In genomic region chr6:52305877-52306389, GRCm38 (mm10) we compare ENCODE assay signal across 8 mouse cellular contexts. TPM values are rescaled to one million over a fixed set of nuclear protein-coding genes. Genes with fewer than 3 reads are reported as not detected.
DNase-seq lines count a peak whose midpoint lies in the region; ATAC-seq and TF ChIP-seq lines count a peak whose summit lies in the region.

No protein-coding gene starts in this region.

- ATAC-seq in hindbrain, embryonic 14.5 days (ENCODE audit: low FRiP score), result peak; percentile 91

- peaks cover 0 to 15% of the 10 kb centered on the region in 2 experiments; a peak in 2 of 4 replicates for H3K4me1 ChIP-seq in CH12.LX (ENCODE audit: control insufficient read depth in 1 of 2, insufficient read depth in 2 of 2)
- 0 out of 2 replicates have a peak, but pooled peaks cover 4% of the 10 kb centered on the region for H3K4me1 ChIP-seq in hindbrain, embryonic 14.5 days (replicated peaks; ENCODE audit: control insufficient read depth, insufficient read depth, low read length)

- peak; percentile 84 for DNase-seq in CH12.LX (ENCODE audit: extremely low read depth)
- DNase-seq in brain, embryonic 14.5 days (ENCODE audit: low read depth), result peak; percentile 88
- DNase-seq in gastrocnemius, adult 18-20 months (ENCODE audit: low spot score), result peak; percentile 64
- peak; percentile 81 for DNase-seq in hindbrain, embryonic 14.5 days (ENCODE audit: low spot score)
- DNase-seq in left cerebral cortex, adult 11 months (ENCODE audit: low spot score), result peak; percentile 32
- DNase-seq in lung, postnatal 14 days, result peak; percentile 67
- peak; percentile 81 for DNase-seq in retina, postnatal 1 day
- DNase-seq in urinary bladder, postnatal 14 days (ENCODE audit: low spot score), result peak; percentile 72

- dilution Hi-C loops in CH12.LX (cut with MboI; ENCODE audit: extremely low pct_ligation_motif_present, extremely low pct_unique_long_range_greater_than_20kb, low sequenced_read_pairs), result no loop called here

- peaks cover 3% of the 10 kb centered on the region for H3K9me3 ChIP-seq in CH12.LX (replicated peaks; ENCODE audit: low read length)
- no peaks in the 10 kb centered on the region for H3K9me3 ChIP-seq in hindbrain, embryonic 14.5 days (ENCODE audit: control insufficient read depth, low read length)

- H3K27me3 ChIP-seq in CH12.LX (replicated peaks), result no peaks in the 10 kb centered on the region
- peaks cover 88% of the 10 kb centered on the region for H3K27me3 ChIP-seq in hindbrain, embryonic 14.5 days (ENCODE audit: control insufficient read depth, insufficient read depth, low read length)

- H3K79me2 ChIP-seq in CH12.LX (replicated peaks; ENCODE audit: control insufficient read depth, extremely low read depth, insufficient read depth, poor library complexity, severe bottlenecking), result no peaks in the 10 kb centered on the region

- in situ Hi-C loops in CH12.LX (cut with MboI; ENCODE audit: low pct_ligation_motif_present, low pct_unique_long_range_greater_than_20kb, low sequenced_read_pairs), result loop anchor here (10.0 kb wide), 1 partner anchor 529 kb away; no protein-coding TSS in a partner anchor

- TF ChIP-seq RAD21 in CH12.LX (IDR thresholded peaks at IDR 0.05; ENCODE audit: low read depth, low read length), result peak; percentile 89

- no peak overlapping the region for H3K27ac ChIP-seq in CH12.LX (ENCODE audit: insufficient read depth, low read depth)
- H3K27ac ChIP-seq in hindbrain, embryonic 14.5 days, result no peak overlapping the region

- peak overlapping the region; percentile 44 for H3K4me2 ChIP-seq in CH12.LX (ENCODE audit: insufficient read depth, low read depth, poor library complexity, severe bottlenecking)
- H3K4me2 ChIP-seq in hindbrain, embryonic 14.5 days (replicated peaks), result peak overlapping the region; percentile 72

- no peak for TF ChIP-seq POLR2A in CH12.LX (IDR thresholded peaks at IDR 0.05; ENCODE audit: low read depth, low read length)
- TF ChIP-seq POLR2A in brain, embryonic 14.5 days (IDR thresholded peaks at IDR 0.05; ENCODE audit: borderline replicate concordance, extremely low read depth, insufficient read depth, insufficient read length, poor library complexity, severe bottlenecking), result no peak

- TF ChIP-seq EP300 in CH12.LX (IDR thresholded peaks at IDR 0.05; ENCODE audit: low read length), result peak; percentile 39; the same call in 1 of the 2 replicates

- H3K9ac ChIP-seq in CH12.LX (ENCODE audit: insufficient read depth, low read depth), result no peak overlapping the region; the same call in 1 of the 2 replicates
- H3K9ac ChIP-seq in hindbrain, embryonic 14.5 days, result peak overlapping the region; percentile 54

- WGBS in hindbrain, embryonic 14.5 days, result 0% methylated on average over 29 of the region's 30 CpGs

- TF ChIP-seq CTCF in CH12.LX (conservative IDR thresholded peaks at IDR 0.05 in 1 of 2, IDR thresholded peaks at IDR 0.05 in 1 of 2; ENCODE audit: low read depth in 2 of 2, low read length in 2 of 2), result peak in 1 of 2 experiments; percentile 85; a peak in 2 of 4 replicates
- peak; percentile 70 for TF ChIP-seq CTCF in brain, embryonic 14.5 days (IDR thresholded peaks at IDR 0.05; ENCODE audit: borderline replicate concordance, extremely low read depth, insufficient read depth, insufficient read length)

- peak overlapping the region; percentile 26 to 52 (median 47) for H3K4me3 ChIP-seq in CH12.LX (replicated peaks in 1 of 3; ENCODE audit: low read depth in 2 of 3, low read length in 2 of 3, poor library complexity in 1 of 3)
- H3K4me3 ChIP-seq in hindbrain, embryonic 14.5 days (replicated peaks; ENCODE audit: low read length), result peak overlapping the region; percentile 39

- no peaks in the 10 kb centered on the region for H3K36me3 ChIP-seq in CH12.LX (replicated peaks in 1 of 2; ENCODE audit: control insufficient read depth in 1 of 2, insufficient read depth in 1 of 2, low read length in 1 of 2)
- H3K36me3 ChIP-seq in hindbrain, embryonic 14.5 days (replicated peaks; ENCODE audit: control insufficient read depth, insufficient read depth), result no peaks in the 10 kb centered on the region

TF ChIP-seq in CH12.LX, 34 proteins besides CTCF, POLR2A, EP300 and RAD21:
- TF ChIP-seq SMC3 (IDR thresholded peaks at IDR 0.05; ENCODE audit: low read depth, low read length), result peak; percentile 80
- no peak for TF ChIP-seq HCFC1 (IDR thresholded peaks at IDR 0.05; ENCODE audit: low read depth, low read length)
- no peak for TF ChIP-seq POLR2AphosphoS2 (IDR thresholded peaks at IDR 0.05; ENCODE audit: low read depth, low read length)
- TF ChIP-seq NELFE (IDR thresholded peaks at IDR 0.05; ENCODE audit: low read depth, low read length), result peak; percentile 41; the same call in 1 of the 2 replicates
- TF ChIP-seq MAFK (IDR thresholded peaks at IDR 0.05; ENCODE audit: insufficient replicate concordance, low read length), result no peak
- no peak for TF ChIP-seq TBP (conservative IDR thresholded peaks at IDR 0.05; ENCODE audit: low read depth, low read length)
- no peak for TF ChIP-seq PAX5 (IDR thresholded peaks at IDR 0.05; ENCODE audit: low read length)
- TF ChIP-seq UBTF (IDR thresholded peaks at IDR 0.05; ENCODE audit: low read depth, low read length), result no peak
- no peak for TF ChIP-seq JUND (conservative IDR thresholded peaks at IDR 0.05; ENCODE audit: low read depth, low read length)
- no peak for TF ChIP-seq NRF1 (IDR thresholded peaks at IDR 0.05; ENCODE audit: low read depth, low read length)
- peak; percentile 27; the same call in 1 of the 2 replicates for TF ChIP-seq CHD2 (IDR thresholded peaks at IDR 0.05; ENCODE audit: low read length)
- TF ChIP-seq GABPA (IDR thresholded peaks at IDR 0.05; ENCODE audit: insufficient replicate concordance, low read depth, low read length), result no peak
- TF ChIP-seq JUN (IDR thresholded peaks at IDR 0.05; ENCODE audit: insufficient read depth, low read depth, low read length), result no peak
- peak; percentile 68; the same call in 1 of the 2 replicates for TF ChIP-seq SIN3A (IDR thresholded peaks at IDR 0.05; ENCODE audit: low read length)
- peak; percentile 94 for TF ChIP-seq BHLHE40 (IDR thresholded peaks at IDR 0.05; ENCODE audit: low read depth, low read length)
- peak; percentile 60 for TF ChIP-seq ZC3H11A (IDR thresholded peaks at IDR 0.05; ENCODE audit: low read depth, low read length)
- TF ChIP-seq ELF1 (IDR thresholded peaks at IDR 0.05; ENCODE audit: low read depth, low read length), result peak; percentile 93
- TF ChIP-seq MEF2A (IDR thresholded peaks at IDR 0.05; ENCODE audit: borderline replicate concordance, low read depth, low read length), result peak; percentile 53; the same call in 1 of the 2 replicates
- no peak for TF ChIP-seq USF1 (IDR thresholded peaks at IDR 0.05; ENCODE audit: low read depth, low read length)
- TF ChIP-seq ZMIZ1 (IDR thresholded peaks at IDR 0.05; ENCODE audit: low read depth, low read length), result 0 out of 2 replicates have a peak, but pooled peaks have one; percentile 39
- 0 out of 2 replicates have a peak, but pooled peaks have one; percentile 34 for TF ChIP-seq KAT2A (IDR thresholded peaks at IDR 0.05; ENCODE audit: insufficient replicate concordance, low read length)
- no peak for TF ChIP-seq USF2 (conservative IDR thresholded peaks at IDR 0.05; ENCODE audit: low read depth, low read length)
- peak; percentile 41; the same call in 1 of the 2 replicates for TF ChIP-seq IRF4 (IDR thresholded peaks at IDR 0.05; ENCODE audit: low read depth, low read length)
- peak; percentile 44; the same call in 1 of the 2 replicates for TF ChIP-seq RCOR1 (conservative IDR thresholded peaks at IDR 0.05; ENCODE audit: low read depth, low read length)
- TF ChIP-seq ZNF384 (IDR thresholded peaks at IDR 0.05; ENCODE audit: low read depth, low read length), result 0 out of 2 replicates have a peak, but pooled peaks have one; percentile 17
- TF ChIP-seq ETS1 (conservative IDR thresholded peaks at IDR 0.05; ENCODE audit: low read depth, low read length), result peak; percentile 54
- TF ChIP-seq MAX (IDR thresholded peaks at IDR 0.05; ENCODE audit: low read length), result peak; percentile 65; the same call in 1 of the 2 replicates
- peak; percentile 72 for TF ChIP-seq TCF12 (IDR thresholded peaks at IDR 0.05; ENCODE audit: low read depth, low read length)
- TF ChIP-seq E2F4 (IDR thresholded peaks at IDR 0.05; ENCODE audit: insufficient replicate concordance, low read depth, low read length), result no peak
- TF ChIP-seq MXI1 (IDR thresholded peaks at IDR 0.05; ENCODE audit: low read depth, low read length), result peak; percentile 70
- no peak for TF ChIP-seq ZKSCAN1 (IDR thresholded peaks at IDR 0.05; ENCODE audit: borderline replicate concordance, low read depth, low read length)
- TF ChIP-seq MYC (IDR thresholded peaks at IDR 0.05; ENCODE audit: low read depth, low read length), result peak; percentile 31; the same call in 1 of the 2 replicates
- TF ChIP-seq MAZ (IDR thresholded peaks at IDR 0.05; ENCODE audit: low read depth, low read length), result 0 out of 2 replicates have a peak, but pooled peaks have one; percentile 67
- no peak for TF ChIP-seq CHD1 (IDR thresholded peaks at IDR 0.05; ENCODE audit: low read depth, low read length)

RNA-seq across cellular contexts. Expression of gene Evx1, which starts 7.4 kb away (rescaled TPM):
- total RNA-seq in CH12.LX (2012; rRNA removed) (not detected in 2 replicates), CH12.LX (2014; rRNA removed) (not detected in 2 replicates)
- polyA plus RNA-seq in CH12.LX (2012; ENCODE audit: insufficient read length, low read depth), result not detected in 2 replicates
- polyA plus RNA-seq in brain, embryonic 14.5 days (2012; rRNA removed), result 1.5 and 3.7 TPM in 2 replicates
- total RNA-seq in gastrocnemius, adult 18-20 months (2021), result not detected
- 3.4 and 4.1 TPM in 2 replicates for polyA plus RNA-seq in hindbrain, embryonic 14.5 days (2014; fragmentation: Nextera tagmentation; extraction: Ambion mirVana)

RNA-seq across cellular contexts. Expression of gene Hoxa13, which starts 45.3 kb away (rescaled TPM):
- total RNA-seq in CH12.LX (2012; rRNA removed) (not detected in 2 replicates), CH12.LX (2014; rRNA removed) (0.11 and 0.17 TPM in 2 replicates)
- polyA plus RNA-seq in CH12.LX (2012; ENCODE audit: insufficient read length, low read depth), result 0.10 TPM in 1 of 2 replicates, not detected in the other
- polyA plus RNA-seq in brain, embryonic 14.5 days (2012; rRNA removed), result 0.10 TPM in 1 of 2 replicates, not detected in the other
- total RNA-seq in gastrocnemius, adult 18-20 months (2021), result 1 to 10 TPM; 3.7 to 6.0 TPM
- not detected in 2 replicates for polyA plus RNA-seq in hindbrain, embryonic 14.5 days (2014; fragmentation: Nextera tagmentation; extraction: Ambion mirVana)

Comparison
In these comparisons a context has a peak if more than half of its experiments do, and no peak if none do; other contexts are left out.
1. DNase-seq: peak in every context shown above with its lines; median percentile 88 in brain, embryonic 14.5 days; 84 in CH12.LX; 81 in hindbrain, embryonic 14.5 days; 81 in retina, postnatal 1 day; 72 in urinary bladder, postnatal 14 days; 67 in lung, postnatal 14 days; 64 in gastrocnemius, adult 18-20 months; 32 in left cerebral cortex, adult 11 months.